Mouse (Mus musculus) heart, adult 8-10 months (tissue): ENCODE measurements around the gene Cep112. TPM values are rescaled to one million over a fixed set of nuclear protein-coding genes. Genes with fewer than 3 reads are reported as not detected.

ENCODE experiments used
- DNase-seq: peaks from one replicate; pipeline ENCODE4 v3.0.0; 2022; ENCODE audit warnings: low spot score
- total RNA-seq, 4 experiments: library from RNA; stranded (reverse); gene quantifications; 2 replicates each; pipeline ENCODE4 v1.2.4; 2022

The Cep112 gene
- total RNA-seq, 4 experiments from 2014 or later = 9.3 to 12.4 (median 11.4) TPM

DNA sequence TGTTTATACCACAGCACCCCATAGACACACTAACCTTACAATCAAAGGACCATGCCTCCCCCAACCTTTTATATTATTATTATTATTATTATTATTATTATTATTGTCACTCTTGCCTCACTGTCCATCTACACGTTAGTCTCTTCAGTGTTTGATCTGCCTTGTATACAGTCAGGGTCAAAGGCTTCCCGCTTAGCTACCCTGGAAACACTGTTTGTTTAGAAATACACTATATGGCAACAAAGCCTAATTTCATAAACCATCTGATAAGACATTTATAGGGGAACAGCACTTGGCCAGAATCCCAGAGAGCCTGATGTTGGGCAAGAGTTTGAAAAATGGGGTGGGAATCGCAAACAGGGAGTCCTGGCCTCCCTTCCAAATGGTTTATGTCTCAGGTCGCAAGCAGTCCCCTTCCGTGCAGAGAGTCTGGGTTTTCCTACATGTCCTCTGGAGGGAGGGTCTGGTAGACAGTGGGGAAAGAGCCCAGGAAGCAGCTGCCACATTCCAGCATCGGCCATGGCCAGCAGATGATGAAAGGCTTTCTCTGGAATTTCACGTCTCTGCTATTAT is 451.7 kb downstream of the Cep112 start:
- DNase-seq = no peak

GRCm38 (mm10) chr11:108877520-108877919 is 452.5 kb downstream of the Cep112 start:
- DNase-seq = no peak

GRCm38 (mm10) chr11:108880546-108880945 is 455.6 kb downstream of the Cep112 start:
- DNase-seq = peak; percentile 47

DNA sequence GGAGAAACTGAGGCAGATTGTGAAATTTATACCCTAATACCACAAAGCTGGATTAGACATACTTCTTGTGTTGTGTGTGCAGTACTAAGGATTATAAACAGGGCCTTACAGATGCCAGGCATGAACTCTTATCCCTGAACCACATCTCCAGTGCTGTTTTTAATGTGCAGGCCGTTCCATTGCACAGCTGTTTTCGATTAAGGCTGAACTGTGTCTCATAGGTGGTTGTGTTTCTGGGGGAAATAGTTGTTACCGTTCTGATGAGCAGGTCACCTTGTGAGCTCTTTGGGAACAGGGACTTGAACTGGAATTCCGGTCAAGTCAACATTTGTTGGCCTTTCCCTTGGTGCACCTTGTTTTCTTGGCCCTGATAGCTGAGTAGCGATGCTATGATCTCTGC is 456.7 kb downstream of the Cep112 start:
- DNase-seq = no peak

- DNase-seq = no peak
Observed at GRCm38 (mm10) chr11:108885276-108885896, 460.4 kb downstream of the Cep112 start.

- DNase-seq = no peak
Observed at GRCm38 (mm10) chr11:108886060-108886459, 461.1 kb downstream of the Cep112 start.

- peak; percentile 24 for DNase-seq
Observed at GRCm38 (mm10) chr11:108889121-108889520, 464.1 kb downstream of the Cep112 start.

- no peak for DNase-seq
Observed at GRCm38 (mm10) chr11:108890544-108890943, 465.6 kb downstream of the Cep112 start.

- DNase-seq = peak; percentile 44
Observed at GRCm38 (mm10) chr11:108891111-108891870, 466.3 kb downstream of the Cep112 start.

GRCm38 (mm10) chr11:108891871-108892380 is 466.9 kb downstream of the Cep112 start:
- DNase-seq = no peak

DNA sequence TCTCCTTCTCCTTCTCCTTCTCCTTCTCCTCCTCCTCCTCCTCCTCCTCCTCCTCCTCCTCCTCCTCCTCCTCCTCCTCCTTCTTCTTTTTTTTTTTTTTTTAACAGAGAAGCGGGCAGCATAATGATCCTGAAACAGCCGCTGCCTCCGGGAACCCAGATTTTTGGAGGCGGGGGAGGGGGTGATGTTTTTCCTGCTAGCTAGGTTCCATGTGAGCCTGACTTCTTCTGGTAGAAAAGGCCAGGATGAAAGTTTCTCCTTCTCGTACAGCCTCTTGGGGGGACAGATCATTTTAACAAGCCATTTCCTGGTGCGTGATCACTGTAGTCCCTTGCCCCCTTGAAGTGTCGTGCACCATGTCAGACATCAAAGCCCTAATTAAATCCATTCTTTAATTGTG is 467.4 kb downstream of the Cep112 start:
- DNase-seq = no peak

DNA sequence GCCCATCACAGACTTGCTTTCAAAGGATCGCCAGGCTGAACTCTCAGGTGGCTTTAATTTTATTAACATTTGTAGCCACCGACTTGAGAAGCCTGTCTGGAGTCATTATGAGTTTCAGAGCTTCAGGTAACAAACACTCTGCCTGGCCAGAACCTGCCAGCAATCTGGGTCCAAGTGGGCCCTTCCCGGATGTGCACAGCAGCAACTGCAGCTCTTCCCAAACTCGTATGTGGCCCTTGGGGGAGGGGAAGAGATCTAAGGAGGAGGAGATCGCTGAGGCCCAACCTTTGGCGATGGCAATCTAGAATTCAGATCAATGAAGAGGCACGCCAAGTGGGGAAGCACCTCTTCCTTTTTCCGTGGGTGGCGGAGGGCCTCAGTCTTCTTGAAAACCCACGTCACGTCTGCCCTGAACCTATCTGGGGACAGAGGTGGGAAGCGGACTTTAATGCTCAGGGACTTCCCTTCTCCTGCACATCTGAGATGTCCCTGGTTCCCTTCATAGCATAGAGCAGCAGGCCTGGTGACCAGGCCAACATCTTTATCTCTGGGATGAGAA is 468.3 kb downstream of the Cep112 start:
- no peak for DNase-seq

DNA sequence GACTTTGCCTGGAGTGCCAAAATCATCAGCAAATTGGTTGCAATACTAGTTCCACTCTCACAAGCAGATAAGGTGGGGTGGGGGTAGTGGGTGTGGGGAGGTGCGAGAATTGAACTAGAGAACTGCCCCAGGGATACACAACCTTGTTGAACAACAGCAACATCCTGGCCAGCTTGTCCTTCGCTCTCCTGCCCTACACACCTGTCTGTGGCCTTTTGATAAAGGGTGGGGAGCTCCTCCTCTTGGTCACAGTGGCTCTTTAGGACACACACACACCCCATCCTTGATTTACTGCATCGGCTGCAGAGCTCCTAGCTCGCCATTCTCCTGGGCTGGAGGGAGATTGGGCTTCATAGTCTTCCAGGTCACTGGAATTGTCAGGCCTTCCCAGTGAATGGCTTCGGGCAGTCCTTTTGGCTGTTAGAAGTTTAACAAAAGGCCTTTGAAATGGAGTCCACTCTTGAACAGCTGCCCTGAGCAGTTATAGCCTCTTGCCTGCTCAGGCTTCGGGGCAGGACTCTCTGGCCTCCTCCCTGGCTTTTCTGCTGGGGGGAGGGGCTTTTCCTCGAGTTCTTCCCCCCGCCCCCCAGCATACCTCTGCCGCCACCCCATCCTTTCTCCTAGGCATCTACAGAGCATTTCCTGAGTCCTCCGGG is 469.0 kb downstream of the Cep112 start:
- DNase-seq = no peak

GRCm38 (mm10) chr11:108897034-108897433 is 472.0 kb downstream of the Cep112 start:
- no peak for DNase-seq

- DNase-seq = no peak
Observed at GRCm38 (mm10) chr11:108898063-108898462, 473.1 kb downstream of the Cep112 start.

- DNase-seq = no peak
Observed at GRCm38 (mm10) chr11:108898483-108898882, 473.5 kb downstream of the Cep112 start.

DNA sequence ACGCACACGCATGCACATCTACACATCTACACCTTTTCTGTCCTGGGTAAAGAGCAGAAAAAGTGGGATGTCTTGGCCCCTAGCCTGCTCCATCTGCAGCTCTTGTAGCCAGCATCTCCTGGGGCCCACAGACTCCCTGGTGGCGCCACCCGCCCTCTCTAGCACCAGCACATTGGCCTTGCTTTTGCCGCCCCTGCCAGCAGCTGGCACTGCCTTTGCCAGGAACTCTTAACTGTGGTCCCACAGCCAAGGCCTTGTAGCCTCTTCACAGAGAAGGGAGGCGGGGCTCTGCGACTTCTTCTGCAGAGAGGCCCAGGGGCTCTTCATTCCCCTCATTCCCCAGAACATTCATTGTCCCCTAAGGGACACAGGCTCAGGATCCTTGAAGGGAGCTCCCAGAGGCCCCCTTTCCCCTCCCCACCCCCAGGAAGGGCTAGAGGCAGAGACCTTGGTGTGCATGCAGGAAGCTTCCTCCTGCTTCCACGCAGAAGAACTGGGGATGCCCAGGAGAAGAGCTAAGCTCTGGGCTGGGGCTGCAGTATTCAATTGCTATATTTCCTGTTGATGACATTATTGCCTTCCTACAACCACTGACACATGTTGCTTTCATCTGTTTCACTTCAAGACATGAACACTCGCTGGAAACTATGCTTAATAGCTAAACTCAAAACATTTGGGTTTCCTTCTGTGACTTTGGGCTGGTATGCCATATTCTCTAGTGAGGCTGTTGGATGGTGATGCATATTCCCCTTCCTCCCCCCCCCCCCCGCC is 475.9 kb downstream of the Cep112 start:
- DNase-seq = peak; percentile 31

DNA sequence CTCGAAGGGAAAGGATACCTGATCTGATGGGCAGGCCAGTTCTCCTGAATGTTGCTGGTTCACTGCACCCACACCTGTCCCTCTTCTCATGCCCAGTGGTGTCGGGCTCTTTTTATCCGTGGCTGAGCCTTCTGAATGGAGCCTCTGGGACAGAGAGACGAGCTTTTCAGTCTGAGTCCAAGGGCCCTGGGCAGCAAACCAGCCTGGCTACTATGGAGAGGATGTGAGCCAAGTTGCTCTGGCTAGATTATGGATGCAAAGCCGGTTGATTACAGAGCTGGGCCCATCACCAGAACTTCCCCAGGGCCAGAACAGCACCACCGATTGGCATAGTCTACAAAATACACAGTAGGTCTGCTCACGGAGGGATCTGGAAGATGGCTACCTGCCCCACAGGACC is 476.7 kb downstream of the Cep112 start:
- DNase-seq = no peak

DNA sequence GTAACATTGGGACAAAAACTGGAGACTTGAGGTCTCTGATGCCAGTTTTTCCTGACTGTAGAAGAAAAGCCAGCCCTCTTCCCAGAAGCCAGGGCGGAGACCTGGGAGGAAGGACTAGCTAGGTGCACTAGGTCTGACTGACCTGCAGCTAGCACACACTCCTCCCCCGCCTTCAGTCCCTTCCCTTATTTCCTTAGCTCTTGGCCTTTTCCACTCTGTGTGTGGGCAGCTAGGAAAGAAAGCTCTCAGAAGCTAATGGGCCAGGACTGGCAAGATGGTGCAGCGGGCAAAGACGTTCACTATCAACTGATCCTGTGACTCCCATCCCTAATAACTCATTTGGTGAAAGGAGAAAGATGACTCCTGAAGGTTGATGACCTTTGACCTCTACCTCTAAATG is 477.3 kb downstream of the Cep112 start:
- DNase-seq = no peak

- no peak for DNase-seq
Observed at GRCm38 (mm10) chr11:108906590-108907254, 481.7 kb downstream of the Cep112 start.
